Mouse (Mus musculus) neutrophil, adult 65 days (primary cell): ENCODE results near the gene Nim1k. TPM values are rescaled to one million over a fixed set of nuclear protein-coding genes. Genes with fewer than 3 reads are reported as not detected.

ENCODE experiments used
- total RNA-seq: library from RNA; stranded (reverse); gene quantifications from 2 replicates; pipeline ENCODE4 v1.2.4, GENCODE M21; 2023

Gene Nim1k
- 0.54 and 0.84 TPM in 2 replicates for total RNA-seq

GRCm38 (mm10) chr13:119755681-119756471 lies at the start of gene Nim1k:
Gene Nim1k (minus strand): TSS chr13:119755882.

GRCm38 (mm10) chr13:119790761-119791579 lies 35.3 kb upstream of the Nim1k start, which contains the start of gene Zfp131:
Gene Zfp131 (minus strand): TSS chr13:119790889.

DNA sequence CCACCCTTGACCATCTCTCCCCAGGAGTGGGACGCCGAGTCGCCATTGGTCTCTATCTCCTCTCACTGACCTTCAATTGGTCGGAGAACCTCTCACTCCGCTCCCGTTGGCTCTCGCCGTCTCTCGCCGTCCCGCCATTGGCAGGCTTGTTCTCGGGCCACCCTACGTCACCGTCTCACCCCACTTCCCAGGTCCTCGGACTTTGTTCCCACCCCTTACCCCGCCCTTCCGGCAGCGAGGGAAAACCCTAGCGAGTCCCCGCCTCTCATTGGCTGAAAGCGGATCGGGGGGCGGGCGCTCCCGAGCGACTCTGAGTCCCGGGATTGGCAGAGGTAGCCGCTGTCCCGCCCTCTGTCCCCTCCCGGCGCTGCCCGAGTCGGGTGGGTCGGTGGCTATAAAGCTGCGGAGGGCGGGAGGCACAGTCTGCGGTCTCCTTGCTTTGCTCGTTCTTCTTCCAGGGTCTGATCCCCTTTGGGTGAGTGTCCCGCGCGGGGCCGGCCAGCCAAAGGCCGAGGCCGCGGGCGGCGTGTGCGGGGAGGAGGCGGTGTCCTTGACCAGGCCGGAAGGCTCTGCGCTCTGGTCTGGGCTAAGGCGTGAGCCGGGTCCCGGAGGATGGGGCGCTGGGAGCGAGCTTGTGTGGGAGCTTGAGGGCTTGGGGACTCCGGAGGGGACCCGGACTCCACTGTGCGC lies 65.5 kb downstream of the Nim1k start, which contains the start of gene Hmgcs1:
Hmgcs1 (plus strand) TSS at position 341 of the 690 bp plus-strand sequence.

Other genes with a start within 250 kb of the Nim1k start
- not detected in 2 replicates for gene Ccl28, start 132.1 kb downstream of the Nim1k start, total RNA-seq
- 22.0 and 22.4 TPM in 2 replicates for gene Hmgcs1, start 65.5 kb downstream of the Nim1k start, total RNA-seq
- 56.0 and 80.6 TPM in 2 replicates for gene Zfp131, start 35.0 kb upstream of the Nim1k start, total RNA-seq
- gene AF067063, start 74.3 kb upstream of the Nim1k start, total RNA-seq: not detected in 2 replicates
- not detected in 2 replicates for gene D13Ertd608e, start 80.1 kb upstream of the Nim1k start, total RNA-seq
- gene Tcstv1, start 138.9 kb upstream of the Nim1k start, total RNA-seq: not detected in 2 replicates
- not detected in 2 replicates for gene Gm21761, start 173.4 kb upstream of the Nim1k start, total RNA-seq
- gene B020031M17Rik, start 194.9 kb upstream of the Nim1k start, total RNA-seq: not detected in 2 replicates